Mouse (Mus musculus) testis, adult 2 months (tissue): ENCODE results near the gene Misp.

ENCODE experiments used
- CTCF ChIP-seq: fragments of 200-500 bp; IDR thresholded peaks from 2 replicates; pipeline ENCODE4 v1.5.1; 2012; ENCODE audit warnings: low read depth, mild to moderate bottlenecking, inconsistent platforms, low read length, moderate library complexity; ENCODE audit not compliant: control insufficient read depth, insufficient read depth, insufficient replicate concordance
- POLR2A ChIP-seq: fragments of 200-500 bp; IDR thresholded peaks from 2 replicates; pipeline ENCODE4 v1.6.1; 2012; ENCODE audit warnings: low read depth, mild to moderate bottlenecking, inconsistent platforms, low read length, moderate library complexity; ENCODE audit not compliant: control insufficient read depth

- TF ChIP-seq CTCF (no peak), POLR2A (no peak)
Measured at GRCm38 (mm10) chr10:79781956-79782355, 38.8 kb upstream of the Misp start.
